Mouse (Mus musculus) E14TG2a.4 (cell line): ENCODE results near the gene Tenm2.

Experiments used
- CTCF ChIP-seq: conservative IDR thresholded peaks from 2 replicates; pipeline ENCODE4 v1.5.1; 2014; ENCODE audit warnings: low read length
- NANOG ChIP-seq: IDR thresholded peaks from 2 replicates; pipeline ENCODE4 v1.6.1; 2014; ENCODE audit warnings: borderline replicate concordance, low read length, mixed read lengths
- POU5F1 ChIP-seq: IDR thresholded peaks from 2 replicates; pipeline ENCODE4 v1.6.1; 2014; ENCODE audit warnings: low read length, borderline replicate concordance

DNA sequence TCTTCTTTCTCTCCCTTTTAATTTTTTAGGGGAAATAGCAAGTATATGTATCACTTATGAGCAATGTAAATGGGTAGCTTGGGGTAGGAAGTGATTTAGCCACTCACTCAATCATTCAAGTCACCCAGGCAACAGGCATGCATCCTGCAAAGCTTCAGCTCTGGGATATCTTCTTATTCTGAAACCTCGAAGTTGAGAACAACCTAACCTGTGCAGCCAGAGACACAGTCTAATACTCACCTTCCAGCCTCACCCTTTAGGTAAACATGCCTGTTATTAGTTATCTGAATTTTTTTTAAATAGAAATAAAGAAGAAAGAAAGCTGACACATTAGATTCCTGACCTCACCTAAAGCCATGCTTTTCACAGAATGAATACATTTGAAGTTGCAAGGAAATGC is 8.4 kb downstream of the Tenm2 start:
- TF ChIP-seq CTCF = no peak
- TF ChIP-seq NANOG = no peak
- TF ChIP-seq POU5F1 = no peak
